Mouse (Mus musculus) T-cell, adult 2 months (primary cell): ENCODE measurements around the gene Zfp609.
"Not testable (repeated sequence)": the region's sequence is repeated elsewhere in the genome, so short reads cannot be mapped to it uniquely, and the experiment has no call there.

Source experiments
- DNase-seq: peaks from one replicate; pipeline ENCODE4 v3.0.0; 2022; ENCODE audit warnings: low spot score

The Zfp609 gene

DNA sequence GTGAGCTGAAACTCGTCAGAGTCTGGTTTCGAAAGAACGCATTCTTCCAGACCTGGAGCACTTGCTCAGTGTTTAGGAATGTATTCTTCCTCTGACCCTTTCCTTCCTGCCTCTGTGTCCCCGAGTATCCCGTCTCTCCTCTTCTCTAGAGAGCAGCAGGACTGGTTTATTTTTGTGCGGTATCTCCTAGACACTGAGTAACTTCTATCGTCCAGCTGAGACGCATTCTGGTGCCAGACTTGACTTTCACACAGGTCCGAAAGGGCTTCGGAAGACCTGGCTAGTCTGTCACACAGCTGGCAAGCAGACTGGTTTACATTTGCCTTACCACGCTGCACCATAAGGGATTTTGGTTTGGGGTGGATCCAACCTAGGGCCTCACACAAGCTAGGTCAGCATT is 154.4 kb downstream of the Zfp609 start:
- DNase-seq, result no peak

DNA sequence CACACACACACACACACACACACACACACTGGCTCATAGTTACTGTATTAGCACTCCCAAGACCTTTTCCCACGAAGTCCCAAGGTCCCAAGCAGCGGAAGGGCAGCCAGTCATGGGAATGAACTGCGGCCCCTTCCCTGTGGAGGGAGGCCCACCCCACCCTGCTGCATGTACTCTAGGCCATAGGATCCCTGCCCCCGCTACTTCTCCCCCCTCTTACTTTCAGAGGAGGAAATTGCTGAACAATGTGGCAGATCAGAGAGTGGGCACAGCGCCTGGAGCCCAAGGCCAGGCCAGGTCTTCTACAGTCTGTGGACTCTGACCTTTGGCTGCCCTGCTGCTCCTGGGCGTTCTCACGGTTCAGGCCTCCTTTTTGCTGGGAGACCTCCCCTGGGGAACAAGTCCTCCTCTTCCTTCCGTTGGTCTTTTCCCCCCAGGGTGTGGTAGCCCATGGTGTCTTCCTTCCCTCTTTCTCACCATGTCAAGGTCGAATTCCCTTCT is 155.9 kb downstream of the Zfp609 start:
- no peak for DNase-seq

DNA sequence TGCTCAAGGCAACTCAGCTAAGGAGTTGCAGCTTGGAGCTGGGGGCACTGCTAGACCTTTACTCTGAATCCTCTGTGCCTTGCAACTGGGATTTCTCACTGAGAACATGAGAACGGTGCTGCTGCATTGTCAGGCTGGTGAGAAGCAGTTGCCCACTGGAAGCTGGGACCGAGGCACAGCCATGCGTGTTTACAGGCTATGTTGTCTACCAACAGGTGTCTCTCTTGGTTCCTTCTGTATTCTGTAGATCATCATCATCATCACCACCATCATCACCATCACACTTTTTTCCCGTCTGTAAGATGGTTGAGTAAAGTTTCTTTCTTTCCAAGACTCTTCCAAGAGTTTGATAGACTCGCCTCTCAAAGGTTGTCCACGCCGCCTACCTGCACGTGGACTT is 159.7 kb downstream of the Zfp609 start, which contains the start of gene Oaz2:
Gene Oaz2, plus strand, starts transcription at position 301 of the 400 bp plus-strand sequence.
- DNase-seq, result no peak

DNA sequence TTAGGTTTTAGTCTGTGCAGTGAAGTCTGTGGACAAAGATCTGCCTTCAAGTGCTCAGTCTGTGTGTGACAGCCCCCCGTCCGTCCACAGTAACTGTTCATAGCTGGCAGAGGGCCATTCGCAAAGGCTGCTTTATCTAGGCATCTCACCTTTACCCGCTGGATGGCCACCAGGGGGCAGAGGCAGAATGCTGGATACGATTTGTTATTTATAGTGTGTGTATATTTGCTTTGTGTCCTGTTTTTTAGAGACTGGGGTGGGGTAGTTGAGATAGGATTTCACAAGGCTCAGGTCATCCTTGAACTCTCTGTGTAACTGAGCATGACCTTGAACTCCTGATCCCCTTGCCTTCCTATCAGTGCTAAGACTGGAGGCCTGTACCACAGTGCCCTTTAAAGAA is 161.3 kb downstream of the Zfp609 start:
- DNase-seq, result peak; percentile 48

DNA sequence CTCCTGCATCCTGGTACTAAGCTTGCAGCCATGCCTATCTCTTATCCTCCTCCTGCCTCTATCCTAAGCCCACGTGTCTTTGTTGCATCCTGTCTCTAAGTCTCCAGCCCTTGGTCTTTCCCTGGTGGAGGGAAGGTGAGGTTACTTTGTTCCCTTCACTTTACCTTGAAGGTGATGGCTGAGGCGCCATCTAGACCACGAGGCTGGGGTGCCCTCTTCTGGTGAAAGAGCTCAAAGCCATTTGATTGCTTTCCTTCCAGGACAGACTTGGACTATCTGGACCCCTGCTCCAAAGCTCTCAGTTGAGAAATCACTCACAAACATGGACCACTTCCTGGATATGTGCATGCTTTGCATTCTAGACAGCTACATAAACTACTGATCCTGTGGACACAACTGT is 163.2 kb downstream of the Zfp609 start:
- peak; percentile 48 for DNase-seq

DNA sequence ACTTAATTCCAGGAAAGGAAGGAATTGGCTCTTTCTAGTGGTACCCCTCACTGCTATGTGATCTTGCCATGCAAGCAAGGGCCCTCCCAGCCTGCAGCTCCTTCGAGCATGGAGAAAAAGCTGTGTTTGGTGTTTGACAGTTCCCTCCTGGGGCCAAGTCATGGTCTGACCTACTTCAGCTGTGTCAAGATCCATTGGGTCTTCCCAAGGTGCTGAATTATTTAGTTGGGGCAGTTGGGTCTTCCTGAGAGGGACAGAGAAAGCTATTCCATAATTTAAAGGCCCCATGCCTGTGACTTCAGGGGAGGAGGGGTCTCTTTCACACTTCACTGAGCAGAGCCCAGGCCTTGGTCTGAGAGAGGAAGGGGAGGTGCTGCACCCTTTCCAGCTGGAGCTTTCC is 165.9 kb downstream of the Zfp609 start:
- DNase-seq, result no peak

DNA sequence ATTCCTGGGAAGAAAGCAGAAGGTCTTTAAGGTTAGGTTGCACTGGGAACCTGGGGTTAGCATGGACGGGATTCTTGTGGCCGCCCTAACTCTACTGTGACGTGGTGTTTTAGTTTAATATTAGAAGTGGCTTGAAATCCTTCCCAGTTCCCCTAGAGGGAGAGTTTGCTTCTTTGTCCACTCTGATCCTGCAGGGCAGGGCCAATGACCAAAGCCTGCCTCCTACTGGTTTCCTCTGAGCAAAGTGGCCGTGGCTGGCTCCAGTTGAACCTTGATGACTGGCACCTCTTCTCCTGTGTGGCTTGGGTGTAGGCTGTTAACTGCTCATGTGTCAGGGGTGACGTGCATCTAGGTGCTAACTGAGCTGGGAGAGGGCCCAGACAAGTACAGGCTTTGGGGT is 166.3 kb downstream of the Zfp609 start:
- DNase-seq, result no peak

DNA sequence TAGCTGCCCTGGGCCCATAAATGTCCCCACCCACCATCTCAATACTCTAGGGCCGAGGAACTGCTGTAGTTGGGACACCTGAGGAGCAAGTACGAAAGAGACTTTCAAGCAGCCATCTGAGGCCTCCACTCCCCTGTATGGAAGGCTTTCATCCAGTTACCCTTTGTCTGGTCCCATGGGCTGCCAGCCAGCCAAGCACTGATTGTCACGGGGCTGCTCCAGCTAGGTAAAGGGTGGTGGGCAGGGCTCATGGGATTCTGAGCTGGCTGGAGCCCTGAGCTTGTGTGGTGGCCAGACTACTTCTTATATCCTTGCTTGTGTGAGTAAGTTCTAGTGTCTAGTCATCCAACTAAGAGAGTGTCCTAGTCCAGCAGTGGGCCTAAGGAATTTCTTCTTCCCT is 170.1 kb downstream of the Zfp609 start:
- no peak for DNase-seq

DNA sequence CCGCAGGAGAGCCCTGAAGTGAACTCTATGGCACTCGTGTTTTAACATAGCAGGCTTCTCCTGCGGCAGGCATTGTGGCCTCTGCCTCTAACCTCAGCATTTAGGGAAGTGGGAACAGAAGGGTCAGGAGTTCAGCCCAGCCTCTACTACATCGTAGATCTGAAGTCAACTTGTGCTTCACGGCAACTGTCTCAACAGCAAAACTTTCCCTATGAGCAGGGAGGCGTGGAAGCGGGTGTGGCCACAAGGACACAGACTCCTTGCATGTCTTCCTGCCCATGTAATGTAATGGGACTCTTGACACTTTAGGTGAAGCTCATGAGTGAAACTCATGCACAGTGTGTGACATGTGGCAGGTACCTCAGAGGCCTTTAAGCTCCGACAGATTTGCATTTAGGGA is 171.8 kb downstream of the Zfp609 start:
- DNase-seq, result no peak

DNA sequence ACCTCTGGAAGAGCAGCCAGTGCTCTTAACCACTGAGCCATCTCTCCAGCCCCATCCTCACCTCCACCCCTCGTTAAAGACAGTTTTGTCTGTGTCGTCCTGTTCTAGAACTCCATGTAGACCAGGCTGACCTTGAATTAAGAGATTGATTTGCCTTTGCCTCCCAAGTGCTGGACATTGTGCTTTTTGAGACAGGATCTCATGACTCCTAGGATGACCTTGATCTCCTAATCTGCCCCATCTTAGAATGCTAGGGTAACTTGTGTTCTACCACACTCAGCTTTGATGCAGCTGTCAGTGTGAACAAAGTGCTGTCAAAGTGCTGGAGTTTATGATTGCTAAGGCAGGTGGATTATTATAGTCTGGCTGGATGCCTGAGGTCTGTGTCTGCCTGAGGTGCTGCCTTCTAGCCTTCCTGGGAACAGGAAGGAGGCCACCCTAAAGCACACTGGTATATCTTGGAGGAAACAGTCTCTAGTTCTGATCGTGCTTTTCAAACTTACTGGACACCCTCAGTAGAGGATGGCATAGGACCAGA is 172.6 kb downstream of the Zfp609 start:
- no peak for DNase-seq

DNA sequence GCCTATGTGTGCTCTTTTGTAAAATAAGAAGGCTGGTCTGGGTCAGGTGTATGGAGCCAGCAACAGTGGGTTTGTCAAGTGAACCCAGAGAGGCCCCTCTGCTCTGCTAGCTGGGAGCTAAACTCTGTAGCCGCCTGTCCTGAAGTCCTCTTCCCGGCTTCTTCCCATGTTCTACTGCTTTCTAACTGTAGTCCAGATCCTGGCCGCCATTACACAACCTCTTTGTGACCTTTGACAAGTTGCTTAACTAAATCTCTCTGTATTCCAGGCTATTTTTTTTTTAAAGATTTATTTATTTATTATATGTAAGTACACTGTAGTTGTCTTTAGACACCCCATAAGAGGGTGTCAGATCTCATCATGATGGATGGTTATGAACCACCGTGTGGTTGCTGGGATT is 173.6 kb downstream of the Zfp609 start:
- no peak for DNase-seq

DNA sequence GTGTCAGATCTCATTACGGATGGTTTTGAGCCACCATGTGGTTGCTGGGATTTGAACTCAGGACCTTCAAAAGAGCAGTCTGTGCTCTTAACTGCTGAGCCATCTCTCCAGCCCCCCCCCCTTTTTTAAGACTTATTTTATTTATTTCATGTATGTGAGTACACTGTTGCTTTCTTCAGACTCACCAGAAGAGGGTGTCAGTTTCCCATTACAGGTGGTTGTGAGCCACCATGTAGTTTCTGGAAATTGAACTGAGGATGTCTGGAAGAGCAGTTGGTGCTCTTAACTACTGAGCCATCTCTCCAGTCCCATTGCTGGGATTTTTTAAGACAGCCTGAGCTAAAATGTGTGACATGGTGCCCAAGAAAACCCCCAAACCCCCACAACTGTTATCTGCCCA is 175.4 kb downstream of the Zfp609 start:
- DNase-seq, result not testable (repeated sequence)

DNA sequence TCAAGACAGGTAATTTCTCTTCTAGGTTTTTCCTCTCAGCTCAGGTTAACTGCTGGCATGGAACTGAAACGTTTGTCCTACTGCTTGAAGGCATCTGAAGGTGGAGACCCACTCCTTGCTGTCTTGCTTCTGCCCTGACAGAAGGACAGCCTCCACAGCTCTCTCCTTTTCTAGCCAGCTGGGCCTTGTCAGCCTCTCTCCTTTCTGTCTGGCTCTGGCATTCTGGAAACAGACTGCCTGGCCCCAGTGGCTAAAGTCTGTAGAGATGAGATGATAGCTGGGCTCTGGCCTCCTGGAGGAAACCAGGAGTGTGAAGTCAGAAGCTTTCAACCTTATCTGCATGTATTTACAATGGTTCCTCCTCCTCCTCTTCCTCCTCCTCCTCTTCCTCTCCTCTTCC is 177.4 kb downstream of the Zfp609 start:
- no peak for DNase-seq

DNA sequence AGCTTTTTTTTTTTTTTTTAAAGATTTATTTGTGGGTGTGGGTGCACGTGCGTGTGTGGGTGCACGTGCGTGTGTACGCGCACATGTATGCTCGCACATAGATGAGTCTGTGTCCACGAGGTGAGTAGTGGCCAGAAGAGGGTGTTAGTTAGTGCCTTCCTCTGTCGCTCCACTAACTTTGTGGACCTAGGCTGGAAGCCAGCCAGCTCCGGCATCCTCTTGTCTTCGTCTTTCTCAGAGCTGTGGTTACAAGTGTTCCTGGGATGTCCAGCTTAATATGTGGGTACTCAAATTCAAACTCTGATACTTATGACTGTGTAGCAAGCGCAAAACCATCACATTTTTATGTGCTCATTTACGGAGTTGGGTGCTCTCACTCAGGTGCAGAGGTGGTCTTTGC is 178.6 kb downstream of the Zfp609 start:
- DNase-seq, result no peak

DNA sequence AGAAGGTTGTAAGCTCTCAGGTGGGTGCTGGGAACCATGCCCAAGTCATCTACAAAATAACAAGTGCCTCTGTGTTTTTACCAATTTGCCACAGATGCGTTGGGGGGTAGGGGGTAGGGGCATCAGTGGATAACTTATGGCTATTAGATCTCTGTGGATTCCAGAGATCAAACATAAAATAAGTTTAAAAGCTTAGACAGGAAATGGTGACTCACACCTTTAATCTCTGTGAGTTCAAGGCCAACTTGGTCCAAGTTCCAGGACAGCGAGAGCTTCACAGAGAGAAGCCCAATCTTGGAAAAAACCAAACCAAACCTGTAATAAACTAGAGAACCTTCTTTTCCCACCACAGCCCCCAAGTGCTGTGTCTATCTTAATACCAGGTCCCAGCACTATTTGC is 180.6 kb downstream of the Zfp609 start:
- no peak for DNase-seq

DNA sequence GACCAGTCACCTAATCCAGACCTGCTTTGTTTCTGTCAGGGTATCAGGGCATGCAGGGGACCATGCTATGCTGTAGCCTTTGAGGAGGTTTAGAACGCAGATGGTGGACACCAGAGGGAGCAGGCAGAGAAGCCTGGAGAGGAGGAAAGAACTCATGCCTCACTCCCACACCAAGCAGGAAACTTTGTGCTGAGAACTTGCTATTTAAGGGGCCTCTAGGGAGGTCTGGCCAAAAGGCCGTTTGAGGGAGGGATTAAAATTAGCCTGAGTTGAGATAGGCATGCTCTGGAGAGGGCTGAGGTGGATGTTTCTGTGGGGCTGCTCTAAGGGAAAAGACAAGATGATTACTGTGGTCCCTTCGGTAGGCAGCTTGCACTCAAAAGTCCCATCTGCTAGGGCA is 181.4 kb downstream of the Zfp609 start:
- no peak for DNase-seq

DNA sequence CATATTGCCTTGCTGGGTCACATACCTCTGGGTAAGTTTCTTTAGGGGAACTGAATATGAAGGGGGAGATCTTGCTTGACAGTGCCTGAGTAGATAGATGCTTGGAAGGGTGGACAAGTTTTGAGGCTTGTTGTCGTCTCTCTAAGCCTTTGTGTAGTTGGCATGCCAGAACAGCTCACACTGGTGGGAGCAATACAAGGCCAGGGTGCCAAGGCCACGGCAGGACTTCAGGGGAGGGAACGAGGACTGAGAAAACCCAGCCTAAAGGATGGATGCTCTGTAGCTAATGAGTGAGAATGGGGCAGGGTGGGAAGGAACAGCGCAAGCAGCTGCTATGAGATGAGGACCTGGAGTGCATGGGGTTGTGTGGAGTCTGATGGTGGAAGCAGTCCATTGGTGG is 182.4 kb downstream of the Zfp609 start:
- DNase-seq, result no peak

DNA sequence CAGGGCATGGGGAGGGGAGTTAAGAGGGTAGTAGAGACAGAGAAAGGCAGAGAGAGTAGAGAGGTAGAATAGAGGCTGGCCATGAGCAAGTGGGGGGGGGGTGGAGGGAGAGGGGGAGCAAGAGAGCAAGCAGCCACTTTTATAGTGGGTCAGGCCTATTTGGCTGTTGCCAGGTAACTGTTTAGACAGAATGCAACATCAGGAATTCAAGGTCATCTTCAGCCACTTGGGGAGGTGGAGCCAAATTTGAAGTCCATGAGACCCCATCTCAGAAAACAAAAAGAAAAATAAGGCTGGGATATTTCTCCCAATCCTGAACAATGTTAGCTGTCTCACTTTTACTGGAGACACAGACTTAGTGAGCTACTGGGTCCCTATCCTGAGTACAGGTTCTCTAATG is 184.8 kb downstream of the Zfp609 start:
- DNase-seq, result no peak
